Mouse (Mus musculus): ENCODE results near the gene Bhmt2. TPM values are rescaled to one million over a fixed set of nuclear protein-coding genes. Genes with fewer than 3 reads are reported as not detected.

The Bhmt2 gene
- not detected in 2 replicates for polyA plus RNA-seq (2012; rRNA removed; ENCODE audit: low replicate concordance)

GRCm38 (mm10) chr13:93674131-93674561, at the start of gene Bhmt2, which contains the start of gene Dmgdh:
TSS of gene Bhmt2 (minus strand) at chr13:93674302.
TSS of gene Dmgdh (plus strand) at chr13:93674433.

GRCm38 (mm10) chr13:93637282-93638245, 36.5 kb downstream of the Bhmt2 start, which contains the start of gene Bhmt:
TSS of gene Bhmt (minus strand) at chr13:93637961.

Other genes starting within 250 kb of the Bhmt2 start
- 4.8 and 31.0 TPM in 2 replicates for gene Jmy, start 174.5 kb downstream of the Bhmt2 start, polyA plus RNA-seq (2012; rRNA removed; ENCODE audit: low replicate concordance)
- gene Bhmt, start 36.3 kb downstream of the Bhmt2 start, polyA plus RNA-seq (2012; rRNA removed; ENCODE audit: low replicate concordance), result 0.13 TPM in 1 of 2 replicates, not detected in the other
- gene Dmgdh, start 131 bp upstream of the Bhmt2 start, polyA plus RNA-seq (2012; rRNA removed; ENCODE audit: low replicate concordance), result not detected in 2 replicates
- gene Arsb, start 97.3 kb upstream of the Bhmt2 start, polyA plus RNA-seq (2012; rRNA removed; ENCODE audit: low replicate concordance), result 48.1 and 64.7 TPM in 2 replicates